Mouse (Mus musculus): ENCODE data around the gene Rab37. TPM values are rescaled to one million over a fixed set of nuclear protein-coding genes. Genes with fewer than 3 reads are reported as not detected.
A peak's percentile ranks its signal among the peaks of the same experiment; 100 is the strongest.

The Rab37 gene
- polyA plus RNA-seq, 1 experiment from 2014 or later, result 3.1 TPM

DNA sequence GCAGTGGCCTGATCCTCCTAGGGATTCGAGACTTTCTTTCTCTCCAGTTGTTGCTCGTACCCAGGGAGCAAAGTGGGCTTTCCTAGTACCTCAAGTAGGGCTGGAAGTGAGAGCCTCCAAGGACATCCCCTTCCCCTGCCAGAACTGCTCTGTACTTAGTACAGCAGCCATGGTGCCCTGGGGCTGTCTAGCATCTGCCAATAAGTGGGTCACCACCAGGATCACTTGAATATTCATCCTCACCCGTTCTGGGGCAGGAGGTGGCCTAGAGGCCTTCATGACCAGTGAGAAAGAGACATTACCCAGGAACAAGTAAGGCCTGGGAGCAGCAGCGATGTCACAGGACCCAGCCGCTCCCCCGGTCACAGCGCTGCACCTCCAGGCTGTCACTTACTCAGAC lies 118.7 kb downstream of the Rab37 start:
- Histone ChIP-seq H3K27me3 (ENCODE audit: insufficient read depth, low read length) (no peaks in the 10 kb centered on the region), H3K9ac (replicated peaks) (no peak overlapping the region), H3K4me1 (ENCODE audit: insufficient read depth) (peaks cover 9% of the 10 kb centered on the region; the same call in 1 of the 2 replicates), H3K4me2 (ENCODE audit: low read depth, low read length) (no peak overlapping the region), H3K36me3 (replicated peaks; ENCODE audit: insufficient read depth, low read length) (peaks cover 29% of the 10 kb centered on the region), H3K4me3 (ENCODE audit: low read depth, low read length) (no peak overlapping the region), H3K9me3 (ENCODE audit: low read length) (no peaks in the 10 kb centered on the region), H3K27ac (ENCODE audit: low read depth) (peak overlapping the region; percentile 66)
- TF ChIP-seq CTCF (IDR thresholded peaks at IDR 0.05; ENCODE audit: low read depth), result no peak
- no peak for TF ChIP-seq EP300 (IDR thresholded peaks at IDR 0.05; ENCODE audit: low read depth)
- 78% methylated on average over 7 of the region's 7 CpGs for WGBS (ENCODE audit: insufficient replicate concordance)
- DNase-seq, result no peak
- ATAC-seq, result no peak

Other genes with a start within 250 kb of the Rab37 start
- gene Gprc5c, start 240.3 kb upstream of the Rab37 start, polyA plus RNA-seq (2015; fragmentation: Nextera tagmentation; extraction: Ambion mirVana), result 23.2 and 24.9 TPM in 2 replicates
- 7.7 and 9.7 TPM in 2 replicates for gene Cd300a, start 201.4 kb upstream of the Rab37 start, polyA plus RNA-seq (2015; fragmentation: Nextera tagmentation; extraction: Ambion mirVana)
- 1.8 and 2.5 TPM in 2 replicates for gene Cd300lb, start 157.0 kb upstream of the Rab37 start, polyA plus RNA-seq (2015; fragmentation: Nextera tagmentation; extraction: Ambion mirVana)
- 0.29 TPM in 1 of 2 replicates, not detected in the other for gene Cd300c, start 122.3 kb upstream of the Rab37 start, polyA plus RNA-seq (2015; fragmentation: Nextera tagmentation; extraction: Ambion mirVana)
- 2.2 and 2.4 TPM in 2 replicates for gene Cd300ld, start 101.5 kb upstream of the Rab37 start, polyA plus RNA-seq (2015; fragmentation: Nextera tagmentation; extraction: Ambion mirVana)
- 16.3 and 17.3 TPM in 2 replicates for gene Cd300c2, start 89.6 kb upstream of the Rab37 start, polyA plus RNA-seq (2015; fragmentation: Nextera tagmentation; extraction: Ambion mirVana)
- gene Cd300ld2, start 75.2 kb upstream of the Rab37 start, polyA plus RNA-seq (2015; fragmentation: Nextera tagmentation; extraction: Ambion mirVana), result not detected in 2 replicates
- not detected in 2 replicates for gene Cd300ld4, start 64.4 kb upstream of the Rab37 start, polyA plus RNA-seq (2015; fragmentation: Nextera tagmentation; extraction: Ambion mirVana)
- not detected in 2 replicates for gene Cd300ld5, start 53.7 kb upstream of the Rab37 start, polyA plus RNA-seq (2015; fragmentation: Nextera tagmentation; extraction: Ambion mirVana)
- gene Cd300ld3, start 43.0 kb upstream of the Rab37 start, polyA plus RNA-seq (2015; fragmentation: Nextera tagmentation; extraction: Ambion mirVana), result not detected in 2 replicates
- 0.98 and 1.1 TPM in 2 replicates for gene Cd300e, start 29.3 kb upstream of the Rab37 start, polyA plus RNA-seq (2015; fragmentation: Nextera tagmentation; extraction: Ambion mirVana)
- 8.5 and 9.3 TPM in 2 replicates for gene Cd300lf, start 42.6 kb downstream of the Rab37 start, polyA plus RNA-seq (2015; fragmentation: Nextera tagmentation; extraction: Ambion mirVana)
- 101 and 115 TPM in 2 replicates for gene Slc9a3r1, start 71.9 kb downstream of the Rab37 start, polyA plus RNA-seq (2015; fragmentation: Nextera tagmentation; extraction: Ambion mirVana)
- gene Tmem104, start 96.1 kb downstream of the Rab37 start, polyA plus RNA-seq (2015; fragmentation: Nextera tagmentation; extraction: Ambion mirVana), result 5.7 and 7.1 TPM in 2 replicates
- gene Nat9, start 96.4 kb downstream of the Rab37 start, polyA plus RNA-seq (2015; fragmentation: Nextera tagmentation; extraction: Ambion mirVana), result 16.5 and 16.7 TPM in 2 replicates
- gene Grin2c, start 175.8 kb downstream of the Rab37 start, polyA plus RNA-seq (2015; fragmentation: Nextera tagmentation; extraction: Ambion mirVana), result 0.04 and 0.09 TPM in 2 replicates
- 7.0 and 7.3 TPM in 2 replicates for gene Fdxr, start 185.6 kb downstream of the Rab37 start, polyA plus RNA-seq (2015; fragmentation: Nextera tagmentation; extraction: Ambion mirVana)
- gene Fads6, start 206.2 kb downstream of the Rab37 start, polyA plus RNA-seq (2015; fragmentation: Nextera tagmentation; extraction: Ambion mirVana), result 4.6 and 4.9 TPM in 2 replicates
- not detected in 2 replicates for gene Otop2, start 215.7 kb downstream of the Rab37 start, polyA plus RNA-seq (2015; fragmentation: Nextera tagmentation; extraction: Ambion mirVana)
- 0.29 and 0.46 TPM in 2 replicates for gene Ush1g, start 230.6 kb downstream of the Rab37 start, polyA plus RNA-seq (2015; fragmentation: Nextera tagmentation; extraction: Ambion mirVana)
- gene Otop3, start 243.3 kb downstream of the Rab37 start, polyA plus RNA-seq (2015; fragmentation: Nextera tagmentation; extraction: Ambion mirVana), result not detected in 2 replicates

Data from liver, postnatal 0 days (tissue).